36 mouse cellular contexts compared by ENCODE assay signal in the genomic region with DNA sequence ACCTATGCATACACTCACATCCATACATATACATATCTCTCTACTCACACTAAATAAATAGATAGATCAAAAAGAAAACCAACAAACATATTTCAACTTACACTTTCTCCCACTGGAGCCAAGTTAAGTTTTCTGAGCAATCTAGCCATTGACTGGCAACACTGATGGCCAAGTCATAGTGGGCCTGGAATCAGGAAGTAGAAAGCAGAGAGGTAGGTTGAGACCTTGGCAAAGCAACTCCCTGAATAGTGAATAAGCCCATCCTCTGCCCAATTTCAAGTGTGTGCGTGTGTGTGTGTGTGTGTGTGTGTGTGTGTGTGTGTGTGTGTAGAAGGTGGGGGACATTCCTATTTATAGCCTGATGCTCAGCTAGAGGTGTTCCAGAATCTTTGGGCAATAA. TPM values are rescaled to one million over a fixed set of nuclear protein-coding genes. Genes with fewer than 3 reads are reported as not detected.
DNase-seq lines count a peak whose midpoint lies in the region; ATAC-seq and TF ChIP-seq lines count a peak whose summit lies in the region.
"Had no signal": no experiment of that assay in that cellular context is flagged by ENCODE, and none has a peak within 500 bp of the region (broad histone marks: within the 10 kb centered on the region; RNA-seq: fewer than 3 reads in every experiment).

A gene (minus strand): TSS at position 121 of the 400 bp plus-strand sequence.

- no peak within 1 kb of the TSS for H3K4me3 ChIP-seq in kidney, postnatal 0 days (replicated peaks; ENCODE audit: low read depth, low read length)
- H3K4me3 ChIP-seq in intestine, embryonic 14.5 days (ENCODE audit: low read depth, low read length), result no peak within 1 kb of the TSS
- no peak within 1 kb of the TSS for H3K4me3 ChIP-seq in small intestine, adult 2 months (ENCODE audit: low read depth, low read length)
- H3K4me3 ChIP-seq in midbrain, postnatal 0 days (ENCODE audit: low read depth, low read length), result no peak within 1 kb of the TSS
- H3K4me3 ChIP-seq: erythroblast, embryonic 14.5 days; heart, embryonic 12.5 days; hindbrain, embryonic 13.5 days; limb, embryonic 13.5 days; midbrain, embryonic 10.5 days; midbrain, embryonic 15.5 days had no signal

- no peaks in the 10 kb centered on the region for H3K9me3 ChIP-seq in kidney, postnatal 0 days (replicated peaks; ENCODE audit: low read length)
- no peaks in the 10 kb centered on the region for H3K9me3 ChIP-seq in intestine, embryonic 14.5 days (ENCODE audit: control insufficient read depth, low read length)
- no peaks in the 10 kb centered on the region for H3K9me3 ChIP-seq in midbrain, postnatal 0 days (ENCODE audit: low read length)
- H3K9me3 ChIP-seq: heart, embryonic 12.5 days; hindbrain, embryonic 13.5 days; limb, embryonic 13.5 days; midbrain, embryonic 10.5 days; midbrain, embryonic 15.5 days had no signal

- H3K27me3 ChIP-seq in kidney, postnatal 0 days (ENCODE audit: insufficient read depth, low read length), result no peaks in the 10 kb centered on the region
- no peaks in the 10 kb centered on the region for H3K27me3 ChIP-seq in intestine, embryonic 14.5 days (replicated peaks; ENCODE audit: control insufficient read depth, insufficient read depth, low read length)
- no peaks in the 10 kb centered on the region for H3K27me3 ChIP-seq in small intestine, adult 2 months (ENCODE audit: control insufficient read depth, insufficient read depth, low read length)
- H3K27me3 ChIP-seq in midbrain, postnatal 0 days (ENCODE audit: insufficient read depth, low read length), result no peaks in the 10 kb centered on the region
- H3K27me3 ChIP-seq: heart, embryonic 12.5 days; hindbrain, embryonic 13.5 days; limb, embryonic 13.5 days; midbrain, embryonic 15.5 days had no signal

- no peak for TF ChIP-seq POLR2A in small intestine, adult 2 months (IDR thresholded peaks at IDR 0.05; ENCODE audit: low read depth, low read length)

- no peak for TF ChIP-seq CTCF in kidney, postnatal 0 days (IDR thresholded peaks at IDR 0.05; ENCODE audit: low read depth)
- TF ChIP-seq CTCF in small intestine, adult 2 months (IDR thresholded peaks at IDR 0.05; ENCODE audit: extremely low read depth, insufficient read length, insufficient replicate concordance, low read depth, low read length), result no peak
- TF ChIP-seq CTCF in midbrain, postnatal 0 days (IDR thresholded peaks at IDR 0.05), result no peak

- H3K9ac ChIP-seq in kidney, postnatal 0 days (ENCODE audit: low read depth, low read length), result no peak within 1 kb of the TSS
- no peak within 1 kb of the TSS for H3K9ac ChIP-seq in intestine, embryonic 14.5 days (ENCODE audit: low read length)
- H3K9ac ChIP-seq in midbrain, postnatal 0 days (replicated peaks; ENCODE audit: low read length, poor library complexity, severe bottlenecking), result no peak within 1 kb of the TSS
- H3K9ac ChIP-seq: heart, embryonic 12.5 days; hindbrain, embryonic 13.5 days; limb, embryonic 13.5 days; liver, embryonic 14.5 days; midbrain, embryonic 15.5 days had no signal

- 94% methylated on average over 1 of the region's 1 CpGs for WGBS in kidney, postnatal 0 days
- WGBS in intestine, embryonic 14.5 days, result 93% methylated on average over 1 of the region's 1 CpGs
- WGBS in small intestine, adult 2 months, result 79% methylated on average over 1 of the region's 1 CpGs
- WGBS in midbrain, postnatal 0 days, result 82% methylated on average over 1 of the region's 1 CpGs

- H3K36me3 ChIP-seq in kidney, postnatal 0 days (ENCODE audit: insufficient read depth, low read length), result no peaks in the 10 kb centered on the region
- H3K36me3 ChIP-seq in intestine, embryonic 14.5 days (ENCODE audit: control insufficient read depth, insufficient read depth, low read length), result no peaks in the 10 kb centered on the region
- H3K36me3 ChIP-seq in small intestine, adult 2 months (ENCODE audit: control insufficient read depth, insufficient read depth, low read length), result no peaks in the 10 kb centered on the region
- H3K36me3 ChIP-seq in midbrain, postnatal 0 days (ENCODE audit: insufficient read depth, low read length), result no peaks in the 10 kb centered on the region
- H3K36me3 ChIP-seq: heart, embryonic 12.5 days; hindbrain, embryonic 13.5 days; limb, embryonic 13.5 days; midbrain, embryonic 10.5 days; midbrain, embryonic 15.5 days had no signal

- H3K27ac ChIP-seq in kidney, postnatal 0 days, result peak within 1 kb of the TSS; percentile 77
- peak within 1 kb of the TSS; percentile 34 for H3K27ac ChIP-seq in intestine, embryonic 14.5 days (ENCODE audit: low read depth)
- peak within 1 kb of the TSS; percentile 77 for H3K27ac ChIP-seq in small intestine, adult 2 months (ENCODE audit: insufficient read depth, low read depth, low read length)
- no peak within 1 kb of the TSS for H3K27ac ChIP-seq in midbrain, postnatal 0 days (ENCODE audit: low read depth, low read length)
- H3K27ac ChIP-seq: hindbrain, embryonic 13.5 days; limb, embryonic 13.5 days; liver, embryonic 14.5 days; midbrain, embryonic 10.5 days; midbrain, embryonic 15.5 days had no signal

- no peak for DNase-seq in kidney, postnatal 0 days (ENCODE audit: low spot score)
- no peak for DNase-seq in kidney, adult 18-20 months
- DNase-seq in intestine, embryonic 14.5 days (ENCODE audit: low spot score), result no peak
- DNase-seq in right cerebral cortex, postnatal 14 days, result no peak
- DNase-seq in frontal cortex, adult 2 months (ENCODE audit: extremely low spot score in 1 of 2, low spot score in 1 of 2), result no peak
- DNase-seq in midbrain, postnatal 0 days (ENCODE audit: low spot score), result no peak
- DNase-seq: adrenal gland, adult 8-10 months; cerebellum, adult 2 months; cerebellum, postnatal 14 days; gastrocnemius, postnatal 14 days; heart, adult 18-20 months; heart, postnatal 4 days; kidney, postnatal 4 days; lung, adult 2 months; lung, postnatal 10 days; thymus, adult 18-20 months; thymus, postnatal 36 days had no signal

- H3K4me2 ChIP-seq in kidney, postnatal 0 days (ENCODE audit: low read length), result no peak within 1 kb of the TSS
- no peak within 1 kb of the TSS for H3K4me2 ChIP-seq in intestine, embryonic 14.5 days (ENCODE audit: low read length)
- H3K4me2 ChIP-seq in midbrain, postnatal 0 days (ENCODE audit: low read depth, low read length, poor library complexity, severe bottlenecking), result no peak within 1 kb of the TSS
- H3K4me2 ChIP-seq: heart, embryonic 12.5 days; hindbrain, embryonic 13.5 days; limb, embryonic 13.5 days; midbrain, embryonic 15.5 days had no signal

- no peak for ATAC-seq in kidney, postnatal 0 days (replicated peaks; ENCODE audit: low FRiP score, low read depth)
- ATAC-seq in intestine, embryonic 14.5 days (replicated peaks; ENCODE audit: low FRiP score, low TSS enrichment, low read depth), result no peak
- no peak for ATAC-seq in midbrain, postnatal 0 days (ENCODE audit: low FRiP score)
- ATAC-seq: CD4-positive, CD25-positive, alpha-beta regulatory T cell, adult 4 months; forebrain, embryonic 16.5 days; midbrain, embryonic 15.5 days had no signal

- H3K4me1 ChIP-seq in kidney, postnatal 0 days (replicated peaks; ENCODE audit: insufficient read depth, low read length), result no peaks in the 10 kb centered on the region
- H3K4me1 ChIP-seq in intestine, embryonic 14.5 days (replicated peaks; ENCODE audit: control insufficient read depth, insufficient read depth, low read length), result no peaks in the 10 kb centered on the region
- H3K4me1 ChIP-seq in small intestine, adult 2 months (ENCODE audit: control insufficient read depth, insufficient read depth, insufficient read length, low read length), result peaks cover 21% of the 10 kb centered on the region; the same call in 1 of the 2 replicates
- no peaks in the 10 kb centered on the region for H3K4me1 ChIP-seq in midbrain, postnatal 0 days (ENCODE audit: insufficient read depth, low read length)
- H3K4me1 ChIP-seq: hindbrain, embryonic 13.5 days; limb, embryonic 13.5 days; midbrain, embryonic 15.5 days had no signal

RNA-seq across cellular contexts. Expression of the gene that starts here (rescaled TPM):
- not detected in 2 replicates for polyA plus RNA-seq in kidney, postnatal 0 days (2015; fragmentation: Nextera tagmentation; extraction: Ambion mirVana)
- not detected in 2 replicates for polyA plus RNA-seq in intestine, embryonic 14.5 days (2014; fragmentation: Nextera tagmentation; extraction: Ambion mirVana)
- polyA plus RNA-seq in small intestine, adult 2 months (2012; rRNA removed), result not detected in 2 replicates
- 0.99 and 1.9 TPM in 2 replicates for polyA plus RNA-seq in frontal cortex, adult 2 months (2012; rRNA removed)
- total RNA-seq in midbrain, postnatal 0 days (2014; rRNA removed), result 0.47 and 1.3 TPM in 2 replicates
- polyA plus RNA-seq in midbrain, postnatal 0 days (2015; fragmentation: Nextera tagmentation; extraction: Ambion mirVana), result 1.2 and 1.6 TPM in 2 replicates
- total RNA-seq: adrenal gland, adult 8-10 months; adrenal gland, postnatal 4 days; gastrocnemius, postnatal 14 days; heart, adult 18-20 months; heart, postnatal 4 days; layer of hippocampus, adult 8-10 months; neutrophil, adult 5-6 weeks had no signal
- polyA plus RNA-seq: CD4-positive, CD25-positive, alpha-beta regulatory T cell, adult 4 months; embryonic facial prominence, embryonic 14.5 days; erythroblast, embryonic 14.5 days; forebrain, embryonic 11.5 days; forebrain, embryonic 16.5 days; heart, embryonic 12.5 days; heart, postnatal 0 days; hindbrain, embryonic 13.5 days; kidney, embryonic 14.5 days; limb, embryonic 13.5 days; liver, embryonic 14.5 days; lung, adult 2 months; midbrain, embryonic 10.5 days; midbrain, embryonic 15.5 days; neural tube, embryonic 11.5 days; stomach, embryonic 14.5 days had no signal
